ENCODE assay signal across 24 mouse cellular contexts in genomic region chr10:56994969-56995368, GRCm38 (mm10).
"Had no signal": no experiment of that assay in that cellular context is flagged by ENCODE, and none has a peak within 500 bp of the region (broad histone marks: within the 10 kb centered on the region; RNA-seq: fewer than 3 reads in every experiment).

No protein-coding gene starts in this region.

- H3K36me3 ChIP-seq: heart, embryonic 12.5 days; hindbrain, embryonic 10.5 days; hindbrain, embryonic 12.5 days; intestine, embryonic 15.5 days; limb, embryonic 13.5 days; liver, embryonic 12.5 days had no signal

- ATAC-seq: hindbrain, embryonic 16.5 days; inflammation-experienced regulatory T-cells, adult 6 months; intestine, embryonic 15.5 days; intestine, postnatal 0 days; liver, embryonic 12.5 days had no signal

- H3K4me3 ChIP-seq: gastrocnemius, adult 2 months; heart, adult 2 months; heart, embryonic 12.5 days; hindbrain, embryonic 10.5 days; hindbrain, embryonic 12.5 days; intestine, embryonic 15.5 days; layer of hippocampus, adult 2 months; left cerebral cortex, adult 2 months; limb, embryonic 13.5 days; liver, embryonic 12.5 days had no signal

- H3K27ac ChIP-seq: gastrocnemius, adult 2 months; heart, adult 2 months; hindbrain, embryonic 10.5 days; hindbrain, embryonic 12.5 days; hindbrain, embryonic 14.5 days; intestine, embryonic 15.5 days; layer of hippocampus, adult 2 months; left cerebral cortex, adult 2 months; limb, embryonic 13.5 days; liver, embryonic 12.5 days had no signal

- DNase-seq: gastrocnemius, adult 2 months; gastrocnemius, postnatal 14 days; gastrocnemius, postnatal 36 days; heart, adult 11 months; heart, adult 2 months; heart, postnatal 10 days; heart, postnatal 4 days; kidney, adult 18-20 months; kidney, adult 8-10 months; kidney, postnatal 10 days; kidney, postnatal 25 days; kidney, postnatal 4 days had no signal

- H3K27me3 ChIP-seq: heart, embryonic 12.5 days; hindbrain, embryonic 12.5 days; intestine, embryonic 15.5 days; limb, embryonic 13.5 days; liver, embryonic 12.5 days had no signal

- H3K9me3 ChIP-seq: heart, embryonic 12.5 days; hindbrain, embryonic 10.5 days; hindbrain, embryonic 12.5 days; intestine, embryonic 15.5 days; limb, embryonic 13.5 days; liver, embryonic 12.5 days had no signal

- H3K4me1 ChIP-seq: heart, embryonic 12.5 days; hindbrain, embryonic 10.5 days; hindbrain, embryonic 12.5 days; intestine, embryonic 15.5 days; liver, embryonic 12.5 days had no signal

- H3K4me2 ChIP-seq: heart, embryonic 12.5 days; hindbrain, embryonic 12.5 days; hindbrain, embryonic 14.5 days; intestine, embryonic 15.5 days; limb, embryonic 13.5 days; liver, embryonic 12.5 days had no signal

- H3K9ac ChIP-seq: heart, embryonic 12.5 days; hindbrain, embryonic 12.5 days; hindbrain, embryonic 14.5 days; intestine, embryonic 15.5 days; limb, embryonic 13.5 days; liver, embryonic 12.5 days had no signal
